8 mouse cellular contexts compared by ENCODE assay signal in genomic region chr4:141546334-141547200, GRCm38 (mm10). TPM values are rescaled to one million over a fixed set of nuclear protein-coding genes. Genes with fewer than 3 reads are reported as not detected.
A peak's percentile ranks its signal among the peaks of the same experiment; 100 is the strongest.
DNase-seq lines count a peak whose midpoint lies in the region; ATAC-seq and TF ChIP-seq lines count a peak whose summit lies in the region.

No protein-coding gene starts in this region.

- 1% methylated on average over 97 of the region's 98 CpGs for WGBS in heart, embryonic 12.5 days
- WGBS in kidney, postnatal 0 days: under 1% methylated on average over 96 of the region's 98 CpGs
- WGBS in liver, embryonic 11.5 days: 0% methylated on average over 92 of the region's 98 CpGs
- 1% methylated on average over 92 of the region's 98 CpGs for WGBS in stomach, embryonic 14.5 days

- ATAC-seq in erythroblast, adult 5-6 weeks (replicated peaks; ENCODE audit: low FRiP score, poor library complexity, severe bottlenecking): peak; percentile 84
- ATAC-seq in heart, embryonic 12.5 days (ENCODE audit: insufficient number of reproducible peaks, low FRiP score): peak; percentile 86
- ATAC-seq in kidney, postnatal 0 days (replicated peaks; ENCODE audit: low FRiP score, low read depth): peak; percentile 80
- ATAC-seq in liver, embryonic 11.5 days (replicated peaks; ENCODE audit: low FRiP score): peak; percentile 80
- ATAC-seq in stomach, embryonic 14.5 days (ENCODE audit: insufficient number of reproducible peaks, insufficient read depth, low FRiP score, low read depth): peak; percentile 85

- peak; percentile 84 to 85 for DNase-seq in B cell, adult 2 months
- DNase-seq in brain, adult 2 months (ENCODE audit: low read depth, low spot score): peak; percentile 97
- DNase-seq in kidney, postnatal 0 days (ENCODE audit: low spot score): peak; percentile 95
- peak; percentile 85 for DNase-seq in liver, embryonic 11.5 days (ENCODE audit: low spot score)
- DNase-seq in naive thymus-derived CD4-positive, alpha-beta T cell, adult 2 months (ENCODE audit: low read depth): peak; percentile 89

- H3K4me2 ChIP-seq in heart, embryonic 12.5 days: peak overlapping the region; percentile 96
- H3K4me2 ChIP-seq in kidney, postnatal 0 days (ENCODE audit: low read length): peak overlapping the region; percentile 78
- H3K4me2 ChIP-seq in liver, embryonic 11.5 days: peak overlapping the region; percentile 87
- peak overlapping the region; percentile 68 for H3K4me2 ChIP-seq in stomach, embryonic 14.5 days (replicated peaks; ENCODE audit: low read depth, low read length)

- peak; percentile 14; the same call in 1 of the 2 replicates for TF ChIP-seq CTCF in kidney, postnatal 0 days (IDR thresholded peaks at IDR 0.05; ENCODE audit: low read depth)

- H3K27ac ChIP-seq in heart, embryonic 12.5 days (ENCODE audit: poor library complexity, severe bottlenecking): peak overlapping the region; percentile 100
- peak overlapping the region; percentile 100 for H3K27ac ChIP-seq in kidney, postnatal 0 days
- peak overlapping the region; percentile 99 for H3K27ac ChIP-seq in liver, embryonic 11.5 days (ENCODE audit: low read depth, low read length)
- H3K27ac ChIP-seq in stomach, embryonic 14.5 days (ENCODE audit: low read length): peak overlapping the region; percentile 100

- 0 out of 2 replicates have a peak, but pooled peaks cover 7% of the 10 kb centered on the region for H3K4me1 ChIP-seq in heart, embryonic 12.5 days (replicated peaks)
- no peaks in the 10 kb centered on the region; the same call in 1 of the 2 replicates for H3K4me1 ChIP-seq in kidney, postnatal 0 days (replicated peaks; ENCODE audit: insufficient read depth, low read length)
- H3K4me1 ChIP-seq in liver, embryonic 11.5 days (replicated peaks; ENCODE audit: control insufficient read depth, insufficient read depth, low read length): peaks cover 8% of the 10 kb centered on the region; the same call in 1 of the 2 replicates
- H3K4me1 ChIP-seq in stomach, embryonic 14.5 days (ENCODE audit: control insufficient read depth, insufficient read depth, low read length): no peaks in the 10 kb centered on the region

- peak overlapping the region; percentile 68 for H3K4me3 ChIP-seq in heart, embryonic 12.5 days
- peak overlapping the region; percentile 78 for H3K4me3 ChIP-seq in kidney, postnatal 0 days (replicated peaks; ENCODE audit: low read depth, low read length)
- H3K4me3 ChIP-seq in liver, embryonic 11.5 days (ENCODE audit: low read depth, low read length): peak overlapping the region; percentile 83
- H3K4me3 ChIP-seq in stomach, embryonic 14.5 days (ENCODE audit: low read depth, low read length): peak overlapping the region; percentile 79

- no peaks in the 10 kb centered on the region for H3K9me3 ChIP-seq in heart, embryonic 12.5 days (replicated peaks)
- H3K9me3 ChIP-seq in kidney, postnatal 0 days (replicated peaks; ENCODE audit: low read length): no peaks in the 10 kb centered on the region
- no peaks in the 10 kb centered on the region for H3K9me3 ChIP-seq in liver, embryonic 11.5 days (ENCODE audit: control insufficient read depth, low read length)
- H3K9me3 ChIP-seq in stomach, embryonic 14.5 days (ENCODE audit: control insufficient read depth, low read depth, low read length): no peaks in the 10 kb centered on the region

- no peaks in the 10 kb centered on the region for H3K27me3 ChIP-seq in heart, embryonic 12.5 days (replicated peaks)
- H3K27me3 ChIP-seq in kidney, postnatal 0 days (ENCODE audit: insufficient read depth, low read length): no peaks in the 10 kb centered on the region
- no peaks in the 10 kb centered on the region for H3K27me3 ChIP-seq in liver, embryonic 11.5 days (replicated peaks; ENCODE audit: control insufficient read depth, insufficient read depth, low read length)
- no peaks in the 10 kb centered on the region for H3K27me3 ChIP-seq in stomach, embryonic 14.5 days (ENCODE audit: control insufficient read depth, insufficient read depth, low read length)

- H3K36me3 ChIP-seq in heart, embryonic 12.5 days: no peaks in the 10 kb centered on the region
- H3K36me3 ChIP-seq in kidney, postnatal 0 days (ENCODE audit: insufficient read depth, low read length): no peaks in the 10 kb centered on the region
- no peaks in the 10 kb centered on the region for H3K36me3 ChIP-seq in liver, embryonic 11.5 days (ENCODE audit: control insufficient read depth, insufficient read depth, low read length)
- H3K36me3 ChIP-seq in stomach, embryonic 14.5 days (ENCODE audit: control insufficient read depth, insufficient read depth, low read length): no peaks in the 10 kb centered on the region

- peak overlapping the region; percentile 95 for H3K9ac ChIP-seq in heart, embryonic 12.5 days
- H3K9ac ChIP-seq in kidney, postnatal 0 days (ENCODE audit: low read depth, low read length): peak overlapping the region; percentile 98
- peak overlapping the region; percentile 98 for H3K9ac ChIP-seq in liver, embryonic 11.5 days (ENCODE audit: low read depth, low read length)
- H3K9ac ChIP-seq in stomach, embryonic 14.5 days (replicated peaks; ENCODE audit: low read depth, low read length): peak overlapping the region; percentile 97

RNA-seq across cellular contexts. Expression of gene Spen, which starts 8.2 kb away (rescaled TPM):
- total RNA-seq in erythroblast, adult 5-6 weeks (2015; ENCODE audit: low replicate concordance): 38.0 and 60.7 TPM in 2 replicates
- total RNA-seq in erythroblast, adult 5-6 weeks (2017; ENCODE audit: low replicate concordance): 35.6 and 63.0 TPM in 2 replicates
- 9.0 and 9.1 TPM in 2 replicates for polyA plus RNA-seq in heart, embryonic 12.5 days (2016; fragmentation: Nextera tagmentation; extraction: Ambion mirVana)
- 6.2 and 6.6 TPM in 2 replicates for polyA plus RNA-seq in kidney, postnatal 0 days (2015; fragmentation: Nextera tagmentation; extraction: Ambion mirVana)
- polyA plus RNA-seq in liver, embryonic 11.5 days (2014; fragmentation: Nextera tagmentation; extraction: Ambion mirVana): 9.1 and 10.4 TPM in 2 replicates
- 16.2 and 16.9 TPM in 2 replicates for polyA plus RNA-seq in stomach, embryonic 14.5 days (2014; fragmentation: Nextera tagmentation; extraction: Ambion mirVana)

RNA-seq across cellular contexts. Expression of gene Fblim1, which starts 59.3 kb away (rescaled TPM):
- total RNA-seq in erythroblast, adult 5-6 weeks (2015; ENCODE audit: low replicate concordance): 0.63 TPM in 1 of 2 replicates, not detected in the other
- 0.56 and 1.1 TPM in 2 replicates for total RNA-seq in erythroblast, adult 5-6 weeks (2017; ENCODE audit: low replicate concordance)
- 70.1 and 70.6 TPM in 2 replicates for polyA plus RNA-seq in heart, embryonic 12.5 days (2016; fragmentation: Nextera tagmentation; extraction: Ambion mirVana)
- polyA plus RNA-seq in kidney, postnatal 0 days (2015; fragmentation: Nextera tagmentation; extraction: Ambion mirVana): 58.1 and 64.6 TPM in 2 replicates
- 15.4 and 17.0 TPM in 2 replicates for polyA plus RNA-seq in liver, embryonic 11.5 days (2014; fragmentation: Nextera tagmentation; extraction: Ambion mirVana)
- polyA plus RNA-seq in stomach, embryonic 14.5 days (2014; fragmentation: Nextera tagmentation; extraction: Ambion mirVana): 94.9 and 98.0 TPM in 2 replicates

Comparison
In these comparisons a context has a peak if more than half of its experiments do, and no peak if none do; other contexts are left out.
1. Peak in every context shown above with its lines: DNase-seq, ATAC-seq, H3K4me3 ChIP-seq and H3K27ac ChIP-seq.